In genomic region chr3:137955560-137956081, GRCm38 (mm10) we compare ENCODE assay signal across 8 mouse cellular contexts. TPM values are rescaled to one million over a fixed set of nuclear protein-coding genes. Genes with fewer than 3 reads are reported as not detected.
A peak's percentile ranks its signal among the peaks of the same experiment; 100 is the strongest.
DNase-seq lines count a peak whose midpoint lies in the region.

No protein-coding gene starts in this region.

- no peaks in the 10 kb centered on the region for H3K9me3 ChIP-seq in limb, embryonic 10.5 days (replicated peaks)

- DNase-seq in cerebellum, postnatal 10 days: peak; percentile 16 to 27
- no peak for DNase-seq in cerebellum, postnatal 36 days
- DNase-seq in urinary bladder, postnatal 14 days (ENCODE audit: low spot score): peak; percentile 16
- DNase-seq in urinary bladder, adult 18-20 months (ENCODE audit: low spot score in 2 of 2): no peak
- DNase-seq in limb, embryonic 10.5 days (ENCODE audit: low spot score): no peak
- peak; percentile 54 for DNase-seq in splenic B cell, adult 2 months (ENCODE audit: low read depth, low spot score)
- DNase-seq in adrenal gland, adult 2 months: no peak
- DNase-seq in cerebellum, adult 11 months: no peak

- H3K36me3 ChIP-seq in limb, embryonic 10.5 days: no peaks in the 10 kb centered on the region
- H3K36me3 ChIP-seq in splenic B cell, adult 2 months (ENCODE audit: control insufficient read depth, insufficient read depth, low read length, poor library complexity, severe bottlenecking): peaks cover 3% of the 10 kb centered on the region; the same call in 1 of the 2 replicates

- H3K4me1 ChIP-seq in limb, embryonic 10.5 days: peaks cover 39% of the 10 kb centered on the region

- peak overlapping the region; percentile 19; the same call in 1 of the 2 replicates for H3K27ac ChIP-seq in limb, embryonic 10.5 days

- peak overlapping the region; percentile 34 for H3K4me3 ChIP-seq in limb, embryonic 10.5 days

- H3K27me3 ChIP-seq in limb, embryonic 10.5 days (ENCODE audit: low read depth, poor library complexity, severe bottlenecking): no peaks in the 10 kb centered on the region
- H3K27me3 ChIP-seq in splenic B cell, adult 2 months (ENCODE audit: control insufficient read depth, insufficient read depth, low read length, poor library complexity, severe bottlenecking): no peaks in the 10 kb centered on the region

- WGBS in limb, embryonic 10.5 days: 26% methylated on average over 16 of the region's 16 CpGs

RNA-seq across cellular contexts. Expression of gene Dapp1, which starts 25.7 kb away (rescaled TPM):
- 1.7 and 1.9 TPM in 2 replicates for polyA plus RNA-seq in limb, embryonic 10.5 days (2016; fragmentation: Nextera tagmentation; extraction: Ambion mirVana)
- 1 to 10 TPM; 3.8 to 4.7 TPM for total RNA-seq in adrenal gland, adult 2 months (2021)
- 1.8 and 2.6 TPM in 2 replicates for polyA plus RNA-seq in adrenal gland, adult 2 months (2012; rRNA removed)

RNA-seq across cellular contexts. Expression of gene Lamtor3, which starts 37.3 kb away (rescaled TPM):
- 84.0 and 87.3 TPM in 2 replicates for polyA plus RNA-seq in limb, embryonic 10.5 days (2016; fragmentation: Nextera tagmentation; extraction: Ambion mirVana)
- total RNA-seq in adrenal gland, adult 2 months (2021): 10 to 100 TPM; 69.4 to 69.9 TPM
- 9.2 and 12.9 TPM in 2 replicates for polyA plus RNA-seq in adrenal gland, adult 2 months (2012; rRNA removed)

Comparison
In these comparisons a context has a peak if more than half of its experiments do, and no peak if none do; other contexts are left out.
1. DNase-seq: peak in cerebellum, postnatal 10 days (2 of 2), urinary bladder, postnatal 14 days (single experiment) and splenic B cell, adult 2 months (single experiment); none in cerebellum, postnatal 36 days (0 of 2), urinary bladder, adult 18-20 months (0 of 2), limb, embryonic 10.5 days (single experiment), adrenal gland, adult 2 months (single experiment) and cerebellum, adult 11 months (single experiment).